In genomic region chr6:47526446-47526845, GRCm38 (mm10) we compare ENCODE assay signal across 21 mouse cellular contexts.
DNase-seq lines count a peak whose midpoint lies in the region; ATAC-seq and TF ChIP-seq lines count a peak whose summit lies in the region.
"Had no signal": no experiment of that assay in that cellular context is flagged by ENCODE, and none has a peak within 500 bp of the region (broad histone marks: within the 10 kb centered on the region; RNA-seq: fewer than 3 reads in every experiment).

No protein-coding gene starts in this region.

- no peaks in the 10 kb centered on the region for H3K9me3 ChIP-seq in forebrain, embryonic 16.5 days (ENCODE audit: control insufficient read depth, low read length)
- H3K9me3 ChIP-seq in forebrain, embryonic 14.5 days (replicated peaks; ENCODE audit: control insufficient read depth, low read length): no peaks in the 10 kb centered on the region
- H3K9me3 ChIP-seq in kidney, postnatal 0 days (replicated peaks; ENCODE audit: low read length): no peaks in the 10 kb centered on the region
- no peaks in the 10 kb centered on the region for H3K9me3 ChIP-seq in kidney, embryonic 15.5 days (replicated peaks)
- H3K9me3 ChIP-seq in midbrain, embryonic 13.5 days: no peaks in the 10 kb centered on the region
- no peaks in the 10 kb centered on the region for H3K9me3 ChIP-seq in midbrain, embryonic 10.5 days (replicated peaks)
- H3K9me3 ChIP-seq: heart, embryonic 15.5 days; neural tube, embryonic 12.5 days had no signal

- no peaks in the 10 kb centered on the region for H3K4me1 ChIP-seq in forebrain, embryonic 16.5 days (replicated peaks; ENCODE audit: control insufficient read depth, insufficient read depth, low read length)
- no peaks in the 10 kb centered on the region for H3K4me1 ChIP-seq in forebrain, embryonic 14.5 days (ENCODE audit: control insufficient read depth, insufficient read depth, low read length)
- H3K4me1 ChIP-seq in kidney, postnatal 0 days (replicated peaks; ENCODE audit: insufficient read depth, low read length): no peaks in the 10 kb centered on the region
- H3K4me1 ChIP-seq in kidney, embryonic 15.5 days: no peaks in the 10 kb centered on the region
- H3K4me1 ChIP-seq in midbrain, embryonic 13.5 days (replicated peaks): no peaks in the 10 kb centered on the region
- H3K4me1 ChIP-seq in midbrain, embryonic 10.5 days: no peaks in the 10 kb centered on the region
- H3K4me1 ChIP-seq: heart, embryonic 15.5 days; neural tube, embryonic 12.5 days had no signal

- DNase-seq in forebrain, embryonic 14.5 days (ENCODE audit: low spot score): no peak
- DNase-seq in kidney, postnatal 0 days (ENCODE audit: low spot score): no peak
- no peak for DNase-seq in midbrain, embryonic 10.5 days (ENCODE audit: low spot score)
- peak; percentile 64 for DNase-seq in yolk sac, embryonic 10.5 days (ENCODE audit: low spot score)
- DNase-seq: adrenal gland, postnatal 14 days; cerebellum, adult 11 months; cerebellum, postnatal 10 days; gastrocnemius, postnatal 36 days; heart, postnatal 4 days; left cerebral cortex, postnatal 4 days; right cerebral cortex, postnatal 14 days; spleen, adult 18-20 months had no signal

- 0 out of 2 replicates have a peak overlapping the region, but pooled peaks have one; percentile 10 for H3K27ac ChIP-seq in forebrain, embryonic 16.5 days (ENCODE audit: low read length)
- H3K27ac ChIP-seq in forebrain, embryonic 14.5 days (ENCODE audit: low read depth, low read length): no peak overlapping the region
- no peak overlapping the region for H3K27ac ChIP-seq in kidney, postnatal 0 days
- no peak overlapping the region for H3K27ac ChIP-seq in kidney, embryonic 15.5 days
- 0 out of 2 replicates have a peak overlapping the region, but pooled peaks have one; percentile 9 for H3K27ac ChIP-seq in midbrain, embryonic 13.5 days
- no peak overlapping the region for H3K27ac ChIP-seq in midbrain, embryonic 10.5 days (replicated peaks)
- H3K27ac ChIP-seq: heart, embryonic 15.5 days; left cerebral cortex, adult 2 months; liver, embryonic 14.5 days; macrophage; neural tube, embryonic 12.5 days had no signal

- H3K36me3 ChIP-seq in forebrain, embryonic 16.5 days (ENCODE audit: control insufficient read depth, insufficient read depth): peaks cover 36% of the 10 kb centered on the region
- H3K36me3 ChIP-seq in forebrain, embryonic 14.5 days (ENCODE audit: control insufficient read depth, insufficient read depth, low read length): peaks cover 97% of the 10 kb centered on the region
- H3K36me3 ChIP-seq in kidney, postnatal 0 days (ENCODE audit: insufficient read depth, low read length): peaks cover 44% of the 10 kb centered on the region
- peaks cover 97% of the 10 kb centered on the region for H3K36me3 ChIP-seq in kidney, embryonic 15.5 days
- H3K36me3 ChIP-seq in midbrain, embryonic 13.5 days: peaks cover 95% of the 10 kb centered on the region
- H3K36me3 ChIP-seq in midbrain, embryonic 10.5 days: peaks cover 100% of the 10 kb centered on the region

- 76% methylated on average over 4 of the region's 4 CpGs for WGBS in forebrain, embryonic 16.5 days
- WGBS in forebrain, embryonic 14.5 days: 78% methylated on average over 4 of the region's 4 CpGs
- WGBS in kidney, postnatal 0 days: 77% methylated on average over 4 of the region's 4 CpGs
- WGBS in kidney, embryonic 15.5 days: 72% methylated on average over 4 of the region's 4 CpGs
- 75% methylated on average over 4 of the region's 4 CpGs for WGBS in midbrain, embryonic 13.5 days
- 82% methylated on average over 4 of the region's 4 CpGs for WGBS in midbrain, embryonic 10.5 days

- H3K27me3 ChIP-seq in forebrain, embryonic 16.5 days (replicated peaks; ENCODE audit: control insufficient read depth, insufficient read depth, low read length): no peaks in the 10 kb centered on the region
- H3K27me3 ChIP-seq in forebrain, embryonic 14.5 days (replicated peaks; ENCODE audit: control insufficient read depth, insufficient read depth, low read length): no peaks in the 10 kb centered on the region
- H3K27me3 ChIP-seq in kidney, postnatal 0 days (ENCODE audit: insufficient read depth, low read length): no peaks in the 10 kb centered on the region
- H3K27me3 ChIP-seq in kidney, embryonic 15.5 days: no peaks in the 10 kb centered on the region
- H3K27me3 ChIP-seq in midbrain, embryonic 13.5 days: no peaks in the 10 kb centered on the region
- no peaks in the 10 kb centered on the region for H3K27me3 ChIP-seq in midbrain, embryonic 10.5 days (ENCODE audit: low read depth, poor library complexity, severe bottlenecking)
- H3K27me3 ChIP-seq: CH12.LX; heart, embryonic 15.5 days; neural tube, embryonic 12.5 days had no signal

- no peak overlapping the region for H3K4me3 ChIP-seq in forebrain, embryonic 16.5 days (replicated peaks; ENCODE audit: low read length)
- no peak overlapping the region for H3K4me3 ChIP-seq in forebrain, embryonic 14.5 days (ENCODE audit: low read depth, low read length)
- H3K4me3 ChIP-seq in kidney, postnatal 0 days (replicated peaks; ENCODE audit: low read depth, low read length): no peak overlapping the region
- no peak overlapping the region for H3K4me3 ChIP-seq in kidney, embryonic 15.5 days (replicated peaks)
- H3K4me3 ChIP-seq in midbrain, embryonic 13.5 days (replicated peaks): no peak overlapping the region
- H3K4me3 ChIP-seq in midbrain, embryonic 10.5 days: no peak overlapping the region
- H3K4me3 ChIP-seq: heart, embryonic 15.5 days; left cerebral cortex, adult 2 months; neural tube, embryonic 12.5 days had no signal

- TF ChIP-seq CTCF in kidney, postnatal 0 days (IDR thresholded peaks at IDR 0.05; ENCODE audit: low read depth): no peak

- ATAC-seq in forebrain, embryonic 16.5 days: no peak
- ATAC-seq in forebrain, embryonic 14.5 days: no peak
- ATAC-seq in kidney, postnatal 0 days (replicated peaks; ENCODE audit: low FRiP score, low read depth): 0 out of 2 replicates have a peak, but pooled peaks have one; percentile 19
- no peak for ATAC-seq in kidney, embryonic 15.5 days (replicated peaks; ENCODE audit: low FRiP score)
- no peak for ATAC-seq in midbrain, embryonic 13.5 days

- no peak overlapping the region for H3K9ac ChIP-seq in forebrain, embryonic 16.5 days (replicated peaks; ENCODE audit: low read depth, low read length)
- H3K9ac ChIP-seq in forebrain, embryonic 14.5 days (ENCODE audit: low read length): no peak overlapping the region
- H3K9ac ChIP-seq in kidney, postnatal 0 days (ENCODE audit: low read depth, low read length): no peak overlapping the region
- no peak overlapping the region for H3K9ac ChIP-seq in kidney, embryonic 15.5 days
- no peak overlapping the region for H3K9ac ChIP-seq in midbrain, embryonic 13.5 days (replicated peaks)
- H3K9ac ChIP-seq: heart, embryonic 15.5 days; liver, embryonic 14.5 days; neural tube, embryonic 12.5 days had no signal

- no peak overlapping the region for H3K4me2 ChIP-seq in forebrain, embryonic 16.5 days (ENCODE audit: low read length)
- no peak overlapping the region for H3K4me2 ChIP-seq in forebrain, embryonic 14.5 days (ENCODE audit: low read length)
- no peak overlapping the region for H3K4me2 ChIP-seq in kidney, postnatal 0 days (ENCODE audit: low read length)
- no peak overlapping the region for H3K4me2 ChIP-seq in kidney, embryonic 15.5 days
- H3K4me2 ChIP-seq in midbrain, embryonic 13.5 days (replicated peaks): no peak overlapping the region
- H3K4me2 ChIP-seq: heart, embryonic 15.5 days; neural tube, embryonic 12.5 days had no signal

Comparison
In these comparisons a context has a peak if more than half of its experiments do, and no peak if none do; other contexts are left out.
1. H3K27ac ChIP-seq: peak in forebrain, embryonic 16.5 days (single experiment) and midbrain, embryonic 13.5 days (single experiment); none in forebrain, embryonic 14.5 days (single experiment), kidney, postnatal 0 days (single experiment), kidney, embryonic 15.5 days (single experiment) and midbrain, embryonic 10.5 days (single experiment).